Mouse (Mus musculus) myocyte (in vitro differentiated cells): ENCODE results near the gene Nlrp9c. TPM values are rescaled to one million over a fixed set of nuclear protein-coding genes. Genes with fewer than 3 reads are reported as not detected.
"Not testable (repeated sequence)": the region's sequence is repeated elsewhere in the genome, so short reads cannot be mapped to it uniquely, and the experiment has no call there.

Experiments
- H3K27me3 ChIP-seq: one replicate; pipeline ENCODE4 v1.6.1; 2011; ENCODE audit not compliant: control insufficient read depth, insufficient read depth, insufficient read length
- H3K36me3 ChIP-seq: one replicate; pipeline ENCODE4 v1.6.1; 2011; ENCODE audit not compliant: control insufficient read depth, insufficient read depth
- H3K4me2 ChIP-seq: one replicate; pipeline ENCODE4 v1.6.1; 2011; ENCODE audit warnings: low read depth, control low read depth
- H3K4me3 ChIP-seq: one replicate; pipeline ENCODE4 v1.5.1; 2011; ENCODE audit warnings: mild to moderate bottlenecking, control low read depth, moderate library complexity
- H3K79me2 ChIP-seq: one replicate; pipeline ENCODE4 v1.6.1; 2011; ENCODE audit not compliant: control insufficient read depth, insufficient read depth
- H3ac ChIP-seq: one replicate; pipeline ENCODE4 v1.6.1; 2011; ENCODE audit not compliant: control insufficient read depth, insufficient read length
- polyA plus RNA-seq: library from polyadenylated mRNA; unstranded; fragments of >200 nt; fragmentation: generic; extraction: Trizol; gene quantifications from one replicate; pipeline ENCODE4 v1.2.1, GENCODE M21; 2012; ENCODE audit warnings: missing spikeins

The Nlrp9c gene
- polyA plus RNA-seq, 1 experiment = not detected

GRCm38 (mm10) chr7:26320361-26320760 is 83.1 kb downstream of the Nlrp9c start:
- H3K79me2 ChIP-seq, H3K4me2 ChIP-seq, H3K4me3 ChIP-seq, H3K27me3 ChIP-seq, H3ac ChIP-seq, H3K36me3 ChIP-seq: not testable (repeated sequence)

GRCm38 (mm10) chr7:26315809-26316208 is 87.7 kb downstream of the Nlrp9c start:
- not testable (repeated sequence) for H3K4me3 ChIP-seq, H3ac ChIP-seq, H3K36me3 ChIP-seq, H3K4me2 ChIP-seq, H3K79me2 ChIP-seq, H3K27me3 ChIP-seq

DNA sequence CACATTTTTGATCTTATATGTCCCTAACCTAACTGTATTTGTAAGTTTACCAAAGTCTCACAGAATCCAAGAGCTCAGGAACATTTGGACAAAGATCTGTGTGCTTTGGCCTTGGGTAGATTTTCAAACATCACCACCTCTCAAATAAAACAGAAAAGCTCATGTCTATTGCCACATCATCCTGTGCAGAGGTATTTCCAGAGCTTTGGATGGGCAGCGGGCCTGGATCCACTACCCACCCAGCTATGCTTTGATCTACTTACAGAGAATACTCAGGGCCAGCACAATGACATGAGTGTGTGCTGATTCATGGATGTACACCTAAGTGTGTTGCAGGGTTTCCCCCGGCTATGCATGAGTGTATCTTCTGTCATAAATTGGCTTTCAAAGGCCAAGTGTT is 88.3 kb downstream of the Nlrp9c start:
- not testable (repeated sequence) for H3K79me2 ChIP-seq, H3K27me3 ChIP-seq, H3K36me3 ChIP-seq

GRCm38 (mm10) chr7:26311786-26312185 is 91.7 kb downstream of the Nlrp9c start:
- H3ac ChIP-seq, H3K4me2 ChIP-seq, H3K79me2 ChIP-seq, H3K36me3 ChIP-seq, H3K27me3 ChIP-seq, H3K4me3 ChIP-seq: not testable (repeated sequence)

More for the DNA sequence above, 88.3 kb downstream of the Nlrp9c start:
- not testable (repeated sequence) for H3K4me3 ChIP-seq, H3ac ChIP-seq, H3K4me2 ChIP-seq

GRCm38 (mm10) chr7:26306926-26307325 is 96.6 kb downstream of the Nlrp9c start, which contains the start of gene Cyp2a4:
Gene Cyp2a4 (plus strand): TSS chr7:26307169.
- H3ac ChIP-seq, H3K4me2 ChIP-seq, H3K4me3 ChIP-seq, H3K27me3 ChIP-seq, H3K79me2 ChIP-seq, H3K36me3 ChIP-seq: not testable (repeated sequence)

DNA sequence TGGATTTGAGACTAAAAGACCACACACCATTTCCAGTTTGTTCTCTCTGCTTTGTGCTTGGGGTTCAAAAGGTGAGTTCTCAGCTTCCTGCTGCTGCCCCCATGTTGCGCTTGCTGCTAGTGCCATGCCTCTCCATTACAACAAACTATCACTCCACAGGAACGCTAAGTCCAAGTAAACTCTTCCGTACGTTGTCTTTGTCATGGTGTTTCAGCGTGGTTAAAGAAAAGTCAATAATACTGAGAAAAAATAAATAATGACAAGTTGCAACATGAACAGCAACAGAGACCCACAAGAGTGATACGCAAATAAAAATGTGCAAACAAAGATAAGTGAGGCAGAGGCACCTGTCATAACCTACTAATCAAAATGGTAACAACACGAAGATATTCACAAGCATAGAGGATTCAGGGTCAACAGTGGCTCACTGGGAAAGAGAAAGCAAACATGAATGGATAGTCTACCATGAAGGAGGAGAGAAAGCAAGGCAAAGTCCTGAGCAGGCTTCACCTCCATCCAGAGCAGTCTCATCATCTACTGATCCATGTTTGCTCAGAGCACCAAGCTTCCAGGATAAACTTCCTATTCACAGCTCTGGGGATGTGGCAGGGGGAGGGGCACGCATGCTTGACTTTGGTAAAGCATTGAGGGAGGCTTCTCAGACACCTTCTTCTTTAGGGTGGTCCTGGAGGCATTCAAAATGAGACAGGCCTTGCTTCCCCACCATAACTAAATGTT is 99.9 kb downstream of the Nlrp9c start:
- not testable (repeated sequence) for H3K36me3 ChIP-seq, H3K4me3 ChIP-seq, H3K4me2 ChIP-seq, H3K27me3 ChIP-seq, H3K79me2 ChIP-seq, H3ac ChIP-seq

Other genes starting within 250 kb of the Nlrp9c start
- gene Cyp2b9, start 230.3 kb downstream of the Nlrp9c start, polyA plus RNA-seq = not detected
- not detected for gene Vmn1r184, start 143.4 kb downstream of the Nlrp9c start, polyA plus RNA-seq
- not detected for gene Cyp2a4, start 96.5 kb downstream of the Nlrp9c start, polyA plus RNA-seq
- gene Nlrp4a, start 31.4 kb upstream of the Nlrp9c start, polyA plus RNA-seq = not detected
- gene Nlrp9a, start 131.3 kb upstream of the Nlrp9c start, polyA plus RNA-seq = not detected
- gene Vmn1r185, start 214.8 kb upstream of the Nlrp9c start, polyA plus RNA-seq = not detected